ENCODE assay signal across 16 mouse cellular contexts in genomic region chr4:120158714-120159310, GRCm38 (mm10). TPM values are rescaled to one million over a fixed set of nuclear protein-coding genes. Genes with fewer than 3 reads are reported as not detected.
DNase-seq lines count a peak whose midpoint lies in the region; ATAC-seq and TF ChIP-seq lines count a peak whose summit lies in the region.
"Had no signal": no experiment of that assay in that cellular context is flagged by ENCODE, and none has a peak within 500 bp of the region (broad histone marks: within the 10 kb centered on the region; RNA-seq: fewer than 3 reads in every experiment).

No protein-coding gene starts in this region.

- H3K9ac ChIP-seq in midbrain, embryonic 11.5 days (ENCODE audit: low read length) = peak overlapping the region; percentile 27; the same call in 1 of the 2 replicates
- H3K9ac ChIP-seq in midbrain, embryonic 14.5 days (replicated peaks; ENCODE audit: low read length) = no peak overlapping the region
- H3K9ac ChIP-seq in heart, embryonic 12.5 days = 0 out of 2 replicates have a peak overlapping the region, but pooled peaks have one; percentile 22
- H3K9ac ChIP-seq in stomach, postnatal 0 days (ENCODE audit: low read length) = no peak overlapping the region
- no peak overlapping the region for H3K9ac ChIP-seq in liver, postnatal 0 days (replicated peaks)
- H3K9ac ChIP-seq: limb, embryonic 15.5 days; lung, embryonic 15.5 days had no signal

- no peak for TF ChIP-seq EP300 in stomach, postnatal 0 days (optimal IDR thresholded peaks at IDR 0.05)
- no peak for TF ChIP-seq EP300 in liver, postnatal 0 days (IDR thresholded peaks at IDR 0.05; ENCODE audit: low read depth)

- peaks cover 9% of the 10 kb centered on the region; the same call in 1 of the 2 replicates for H3K4me1 ChIP-seq in midbrain, embryonic 11.5 days (ENCODE audit: control insufficient read depth, insufficient read depth, low read length)
- H3K4me1 ChIP-seq in midbrain, embryonic 14.5 days (ENCODE audit: control insufficient read depth, insufficient read depth, low read length) = no peaks in the 10 kb centered on the region
- H3K4me1 ChIP-seq in heart, embryonic 12.5 days (replicated peaks) = peaks cover 32% of the 10 kb centered on the region
- peaks cover 12% of the 10 kb centered on the region for H3K4me1 ChIP-seq in stomach, postnatal 0 days (replicated peaks; ENCODE audit: control insufficient read depth, insufficient read depth)
- H3K4me1 ChIP-seq in liver, postnatal 0 days (ENCODE audit: insufficient read depth) = no peaks in the 10 kb centered on the region

- no peaks in the 10 kb centered on the region for H3K36me3 ChIP-seq in midbrain, embryonic 11.5 days (ENCODE audit: control insufficient read depth, insufficient read depth, low read length)
- no peaks in the 10 kb centered on the region for H3K36me3 ChIP-seq in midbrain, embryonic 14.5 days (ENCODE audit: control insufficient read depth, insufficient read depth, low read length)
- no peaks in the 10 kb centered on the region for H3K36me3 ChIP-seq in heart, embryonic 12.5 days
- H3K36me3 ChIP-seq in stomach, postnatal 0 days (ENCODE audit: control insufficient read depth, insufficient read depth, low read length) = no peaks in the 10 kb centered on the region
- no peaks in the 10 kb centered on the region for H3K36me3 ChIP-seq in liver, postnatal 0 days (replicated peaks; ENCODE audit: insufficient read depth, low read length)
- H3K36me3 ChIP-seq: limb, embryonic 15.5 days; lung, embryonic 15.5 days had no signal

- H3K27me3 ChIP-seq in midbrain, embryonic 11.5 days (ENCODE audit: control insufficient read depth, insufficient read depth, low read length) = no peaks in the 10 kb centered on the region; the same call in 1 of the 2 replicates
- H3K27me3 ChIP-seq in midbrain, embryonic 14.5 days (ENCODE audit: control insufficient read depth, insufficient read depth, low read length) = no peaks in the 10 kb centered on the region
- H3K27me3 ChIP-seq in heart, embryonic 12.5 days (replicated peaks) = peaks cover 17% of the 10 kb centered on the region
- H3K27me3 ChIP-seq in stomach, postnatal 0 days (ENCODE audit: control insufficient read depth, insufficient read depth, low read length) = no peaks in the 10 kb centered on the region
- 0 out of 2 replicates have a peak, but pooled peaks cover 3% of the 10 kb centered on the region for H3K27me3 ChIP-seq in liver, postnatal 0 days (ENCODE audit: insufficient read depth, low read length)
- H3K27me3 ChIP-seq: limb, embryonic 15.5 days; lung, embryonic 15.5 days had no signal

- TF ChIP-seq CTCF in stomach, postnatal 0 days (IDR thresholded peaks at IDR 0.05; ENCODE audit: low read depth) = no peak
- TF ChIP-seq CTCF in liver, postnatal 0 days (IDR thresholded peaks at IDR 0.05; ENCODE audit: low read depth) = no peak

- no peak overlapping the region for H3K27ac ChIP-seq in midbrain, embryonic 11.5 days (ENCODE audit: low read depth, low read length)
- H3K27ac ChIP-seq in midbrain, embryonic 14.5 days (replicated peaks; ENCODE audit: low read depth, low read length) = no peak overlapping the region
- peak overlapping the region; percentile 43; the same call in 1 of the 2 replicates for H3K27ac ChIP-seq in heart, embryonic 12.5 days (ENCODE audit: poor library complexity, severe bottlenecking)
- peak overlapping the region; percentile 13; the same call in 1 of the 2 replicates for H3K27ac ChIP-seq in stomach, postnatal 0 days (replicated peaks)
- no peak overlapping the region for H3K27ac ChIP-seq in liver, postnatal 0 days (ENCODE audit: low read depth)
- H3K27ac ChIP-seq: left cerebral cortex, adult 2 months; limb, embryonic 15.5 days; lung, embryonic 15.5 days had no signal

- DNase-seq in gastrocnemius, adult 8-10 months (ENCODE audit: low spot score in 2 of 2) = peak; percentile 37 to 42
- DNase-seq in gastrocnemius, postnatal 10 days = no peak
- peak; percentile 82 for DNase-seq in midbrain, embryonic 11.5 days (ENCODE audit: low spot score, missing footprints)
- DNase-seq in midbrain, embryonic 14.5 days = no peak
- no peak for DNase-seq in stomach, postnatal 0 days (ENCODE audit: low spot score)
- DNase-seq in liver, postnatal 0 days = no peak
- DNase-seq in natural killer cell, adult 2 months (ENCODE audit: low spot score in 2 of 2) = no peak
- DNase-seq: B cell, adult 2 months; cerebellum, adult 2 months; thymus, postnatal 36 days had no signal

- no peak overlapping the region for H3K4me2 ChIP-seq in midbrain, embryonic 11.5 days
- no peak overlapping the region for H3K4me2 ChIP-seq in midbrain, embryonic 14.5 days (ENCODE audit: low read length)
- H3K4me2 ChIP-seq in heart, embryonic 12.5 days = no peak overlapping the region; the same call in 1 of the 2 replicates
- no peak overlapping the region for H3K4me2 ChIP-seq in stomach, postnatal 0 days (replicated peaks; ENCODE audit: low read depth)
- no peak overlapping the region for H3K4me2 ChIP-seq in liver, postnatal 0 days (ENCODE audit: low read depth, low read length)
- H3K4me2 ChIP-seq: limb, embryonic 15.5 days; lung, embryonic 15.5 days had no signal

- ATAC-seq in midbrain, embryonic 11.5 days (ENCODE audit: low FRiP score) = no peak
- ATAC-seq in midbrain, embryonic 14.5 days (ENCODE audit: low FRiP score, low TSS enrichment) = no peak
- 0 out of 2 replicates have a peak, but pooled peaks have one; percentile 51 for ATAC-seq in heart, embryonic 12.5 days (ENCODE audit: insufficient number of reproducible peaks, low FRiP score)
- ATAC-seq in stomach, postnatal 0 days (ENCODE audit: low FRiP score, low TSS enrichment) = no peak
- no peak for ATAC-seq in liver, postnatal 0 days

- H3K4me3 ChIP-seq in midbrain, embryonic 11.5 days (ENCODE audit: low read depth, low read length) = no peak overlapping the region
- H3K4me3 ChIP-seq in midbrain, embryonic 14.5 days (replicated peaks; ENCODE audit: low read depth, low read length) = no peak overlapping the region
- H3K4me3 ChIP-seq in heart, embryonic 12.5 days = no peak overlapping the region
- H3K4me3 ChIP-seq in stomach, postnatal 0 days (ENCODE audit: low read depth, low read length) = no peak overlapping the region
- no peak overlapping the region for H3K4me3 ChIP-seq in liver, postnatal 0 days (ENCODE audit: low read depth, low read length)
- H3K4me3 ChIP-seq: left cerebral cortex, adult 2 months; limb, embryonic 15.5 days; lung, embryonic 15.5 days had no signal

- 29% methylated on average over 5 of the region's 5 CpGs for WGBS in midbrain, embryonic 11.5 days
- 26% methylated on average over 5 of the region's 5 CpGs for WGBS in midbrain, embryonic 14.5 days
- 19% methylated on average over 5 of the region's 5 CpGs for WGBS in heart, embryonic 12.5 days
- WGBS in stomach, postnatal 0 days = 38% methylated on average over 5 of the region's 5 CpGs
- 56% methylated on average over 5 of the region's 5 CpGs for WGBS in liver, postnatal 0 days (ENCODE audit: insufficient replicate concordance)

- H3K9me3 ChIP-seq in midbrain, embryonic 11.5 days (ENCODE audit: control insufficient read depth, low read length) = no peaks in the 10 kb centered on the region
- H3K9me3 ChIP-seq in midbrain, embryonic 14.5 days (ENCODE audit: control insufficient read depth, low read length) = no peaks in the 10 kb centered on the region
- no peaks in the 10 kb centered on the region for H3K9me3 ChIP-seq in heart, embryonic 12.5 days (replicated peaks)
- no peaks in the 10 kb centered on the region for H3K9me3 ChIP-seq in stomach, postnatal 0 days (ENCODE audit: control insufficient read depth, low read length)
- H3K9me3 ChIP-seq in liver, postnatal 0 days (ENCODE audit: low read length) = no peaks in the 10 kb centered on the region
- H3K9me3 ChIP-seq: limb, embryonic 15.5 days; lung, embryonic 15.5 days had no signal

RNA-seq across cellular contexts. Expression of gene Edn2, which starts 2.2 kb away (rescaled TPM):
- total RNA-seq in gastrocnemius, adult 8-10 months (2022) = not detected
- not detected for total RNA-seq in gastrocnemius, postnatal 10 days (2021)
- not detected in 2 replicates for polyA plus RNA-seq in midbrain, embryonic 11.5 days (2014; fragmentation: Nextera tagmentation; extraction: Ambion mirVana)
- 0.18 TPM in 1 of 2 replicates, not detected in the other for polyA plus RNA-seq in midbrain, embryonic 14.5 days (2014; fragmentation: Nextera tagmentation; extraction: Ambion mirVana)
- polyA plus RNA-seq in heart, embryonic 12.5 days (2016; fragmentation: Nextera tagmentation; extraction: Ambion mirVana) = 0.38 and 0.55 TPM in 2 replicates
- polyA plus RNA-seq in stomach, postnatal 0 days (2015; fragmentation: Nextera tagmentation; extraction: Ambion mirVana) = 1.9 and 2.2 TPM in 2 replicates
- 0.07 and 0.19 TPM in 2 replicates for polyA plus RNA-seq in liver, postnatal 0 days (2015; fragmentation: Nextera tagmentation; extraction: Ambion mirVana)
- total RNA-seq: granulocyte monocyte progenitor cell, adult 5-6 weeks; left cerebral cortex, adult 2 months had no signal
- polyA plus RNA-seq: forebrain, embryonic 11.5 days had no signal

Comparison
In these comparisons a context has a peak if more than half of its experiments do, and no peak if none do; other contexts are left out.
1. DNase-seq: peak in gastrocnemius, adult 8-10 months (2 of 2) and midbrain, embryonic 11.5 days (single experiment); none in gastrocnemius, postnatal 10 days (single experiment), midbrain, embryonic 14.5 days (single experiment), stomach, postnatal 0 days (single experiment), liver, postnatal 0 days (single experiment) and natural killer cell, adult 2 months (0 of 2).
2. H3K9ac ChIP-seq: peak in midbrain, embryonic 11.5 days (single experiment) and heart, embryonic 12.5 days (single experiment); none in midbrain, embryonic 14.5 days (single experiment), stomach, postnatal 0 days (single experiment) and liver, postnatal 0 days (single experiment).
3. H3K27ac ChIP-seq: peak in heart, embryonic 12.5 days (single experiment) and stomach, postnatal 0 days (single experiment); none in midbrain, embryonic 11.5 days (single experiment), midbrain, embryonic 14.5 days (single experiment) and liver, postnatal 0 days (single experiment).